Mouse (Mus musculus): ENCODE measurements around the gene Zfp329. TPM values are rescaled to one million over a fixed set of nuclear protein-coding genes. Genes with fewer than 3 reads are reported as not detected.

Zfp329 gene
- polyA plus RNA-seq (2014; fragmentation: Nextera tagmentation; extraction: Ambion mirVana) = 12.4 and 13.4 TPM in 2 replicates

GRCm38 (mm10) chr7:12818521-12819295, at the start of gene Zfp329:
Gene Zfp329, minus strand, starts transcription at chr7:12818858.
- 0 out of 2 replicates have a peak, but pooled peaks cover 2% of the 10 kb centered on the region for H3K4me1 ChIP-seq (ENCODE audit: control insufficient read depth, insufficient read depth, low read length)
- H3K36me3 ChIP-seq (ENCODE audit: control insufficient read depth, insufficient read depth, low read length) = peaks cover 10% of the 10 kb centered on the region
- H3K27me3 ChIP-seq (ENCODE audit: control insufficient read depth, insufficient read depth, low read length) = no peaks in the 10 kb centered on the region
- WGBS (ENCODE audit: insufficient replicate concordance) = under 1% methylated on average over 40 of the region's 40 CpGs
- peak; percentile 88 for ATAC-seq (replicated peaks; ENCODE audit: insufficient number of reproducible peaks, low FRiP score, low TSS enrichment)
- H3K9me3 ChIP-seq (replicated peaks; ENCODE audit: control insufficient read depth, low read length) = peaks cover 12% of the 10 kb centered on the region
- peak within 1 kb of the TSS; percentile 68 for H3K4me3 ChIP-seq (ENCODE audit: low read depth, low read length)
- H3K9ac ChIP-seq (ENCODE audit: low read depth, low read length) = peak within 1 kb of the TSS; percentile 84
- peak within 1 kb of the TSS; percentile 18 for H3K27ac ChIP-seq (ENCODE audit: low read depth, low read length)
- peak within 1 kb of the TSS; percentile 72 for H3K4me2 ChIP-seq

GRCm38 (mm10) chr7:12835779-12836178, 17.1 kb upstream of the Zfp329 start:
- no peak for ATAC-seq (replicated peaks; ENCODE audit: insufficient number of reproducible peaks, low FRiP score, low TSS enrichment)
- peak overlapping the region; percentile 75 for H3K4me3 ChIP-seq (ENCODE audit: low read depth, low read length)

GRCm38 (mm10) chr7:12835193-12835671, 16.6 kb upstream of the Zfp329 start:
- H3K4me2 ChIP-seq = peak overlapping the region; percentile 74
- peak; percentile 31; the same call in 1 of the 2 replicates for ATAC-seq (replicated peaks; ENCODE audit: insufficient number of reproducible peaks, low FRiP score, low TSS enrichment)

More at GRCm38 (mm10) chr7:12835779-12836178, 17.1 kb upstream of the Zfp329 start:
- Histone ChIP-seq H3K9ac (ENCODE audit: low read depth, low read length) (no peak overlapping the region), H3K36me3 (ENCODE audit: control insufficient read depth, insufficient read depth, low read length) (peaks cover 38% of the 10 kb centered on the region), H3K9me3 (replicated peaks; ENCODE audit: control insufficient read depth, low read length) (peaks cover 31% of the 10 kb centered on the region), H3K27me3 (ENCODE audit: control insufficient read depth, insufficient read depth, low read length) (no peaks in the 10 kb centered on the region), H3K4me1 (ENCODE audit: control insufficient read depth, insufficient read depth, low read length) (no peaks in the 10 kb centered on the region), H3K4me2 (peak overlapping the region; percentile 74), H3K27ac (ENCODE audit: low read depth, low read length) (no peak overlapping the region)
- 91% methylated on average over 4 of the region's 4 CpGs for WGBS (ENCODE audit: insufficient replicate concordance)

GRCm38 (mm10) chr7:12834162-12835120, 15.8 kb upstream of the Zfp329 start, which contains the start of gene Zfp110:
Gene Zfp110, plus strand, starts transcription at chr7:12834761.
- peak within 1 kb of the TSS; percentile 62 for H3K27ac ChIP-seq (ENCODE audit: low read depth, low read length)
- peaks cover 26% of the 10 kb centered on the region for H3K9me3 ChIP-seq (replicated peaks; ENCODE audit: control insufficient read depth, low read length)
- H3K4me2 ChIP-seq = peak within 1 kb of the TSS; percentile 74
- H3K4me3 ChIP-seq (ENCODE audit: low read depth, low read length) = peak within 1 kb of the TSS; percentile 75
- H3K27me3 ChIP-seq (ENCODE audit: control insufficient read depth, insufficient read depth, low read length) = no peaks in the 10 kb centered on the region
- ATAC-seq (replicated peaks; ENCODE audit: insufficient number of reproducible peaks, low FRiP score, low TSS enrichment) = peak; percentile 97
- peaks cover 27% of the 10 kb centered on the region for H3K36me3 ChIP-seq (ENCODE audit: control insufficient read depth, insufficient read depth, low read length)
- H3K9ac ChIP-seq (ENCODE audit: low read depth, low read length) = peak within 1 kb of the TSS; percentile 88
- 3% methylated on average over 47 of the region's 47 CpGs for WGBS (ENCODE audit: insufficient replicate concordance)
- no peaks in the 10 kb centered on the region for H3K4me1 ChIP-seq (ENCODE audit: control insufficient read depth, insufficient read depth, low read length)

More at GRCm38 (mm10) chr7:12835193-12835671, 16.6 kb upstream of the Zfp329 start:
- Histone ChIP-seq H3K4me1 (ENCODE audit: control insufficient read depth, insufficient read depth, low read length) (no peaks in the 10 kb centered on the region), H3K4me3 (ENCODE audit: low read depth, low read length) (peak overlapping the region; percentile 75), H3K27me3 (ENCODE audit: control insufficient read depth, insufficient read depth, low read length) (no peaks in the 10 kb centered on the region), H3K36me3 (ENCODE audit: control insufficient read depth, insufficient read depth, low read length) (peaks cover 33% of the 10 kb centered on the region), H3K9me3 (replicated peaks; ENCODE audit: control insufficient read depth, low read length) (peaks cover 29% of the 10 kb centered on the region), H3K9ac (ENCODE audit: low read depth, low read length) (peak overlapping the region; percentile 88), H3K27ac (ENCODE audit: low read depth, low read length) (peak overlapping the region; percentile 62; the same call in 1 of the 2 replicates)
- WGBS (ENCODE audit: insufficient replicate concordance) = 39% methylated on average over 13 of the region's 13 CpGs

- no peak overlapping the region for H3K4me2 ChIP-seq
- peaks cover 17% of the 10 kb centered on the region for H3K9me3 ChIP-seq (replicated peaks; ENCODE audit: control insufficient read depth, low read length)
- no peak overlapping the region for H3K4me3 ChIP-seq (ENCODE audit: low read depth, low read length)
- H3K36me3 ChIP-seq (ENCODE audit: control insufficient read depth, insufficient read depth, low read length) = peaks cover 22% of the 10 kb centered on the region
- ATAC-seq (replicated peaks; ENCODE audit: insufficient number of reproducible peaks, low FRiP score, low TSS enrichment) = no peak
- 0 out of 2 replicates have a peak, but pooled peaks cover 2% of the 10 kb centered on the region for H3K4me1 ChIP-seq (ENCODE audit: control insufficient read depth, insufficient read depth, low read length)
- H3K27ac ChIP-seq (ENCODE audit: low read depth, low read length) = no peak overlapping the region
- WGBS (ENCODE audit: insufficient replicate concordance) = 99% methylated on average over 8 of the region's 8 CpGs
- no peak overlapping the region for H3K9ac ChIP-seq (ENCODE audit: low read depth, low read length)
- no peaks in the 10 kb centered on the region for H3K27me3 ChIP-seq (ENCODE audit: control insufficient read depth, insufficient read depth, low read length)
These were observed 3.1 kb downstream of the Zfp329 start for GRCm38 (mm10) chr7:12815566-12815965.

GRCm38 (mm10) chr7:12803727-12804071, 15.0 kb downstream of the Zfp329 start:
- 2% methylated on average over 16 of the region's 16 CpGs for WGBS (ENCODE audit: insufficient replicate concordance)
- no peak; the same call in 1 of the 2 replicates for ATAC-seq (replicated peaks; ENCODE audit: insufficient number of reproducible peaks, low FRiP score, low TSS enrichment)
- Histone ChIP-seq H3K36me3 (ENCODE audit: control insufficient read depth, insufficient read depth, low read length) (peaks cover 17% of the 10 kb centered on the region), H3K4me3 (ENCODE audit: low read depth, low read length) (peak overlapping the region; percentile 56), H3K9me3 (replicated peaks; ENCODE audit: control insufficient read depth, low read length) (no peaks in the 10 kb centered on the region; the same call in 1 of the 2 replicates), H3K27me3 (ENCODE audit: control insufficient read depth, insufficient read depth, low read length) (no peaks in the 10 kb centered on the region), H3K9ac (ENCODE audit: low read depth, low read length) (peak overlapping the region; percentile 67), H3K27ac (ENCODE audit: low read depth, low read length) (peak overlapping the region; percentile 73), H3K4me1 (ENCODE audit: control insufficient read depth, insufficient read depth, low read length) (no peaks in the 10 kb centered on the region), H3K4me2 (peak overlapping the region; percentile 93)

GRCm38 (mm10) chr7:12802866-12803726, 15.6 kb downstream of the Zfp329 start, which contains the start of gene Zscan18:
Gene Zscan18, minus strand, starts transcription at chr7:12803635.
- Histone ChIP-seq H3K36me3 (ENCODE audit: control insufficient read depth, insufficient read depth, low read length) (peaks cover 15% of the 10 kb centered on the region), H3K4me3 (ENCODE audit: low read depth, low read length) (peak within 1 kb of the TSS; percentile 56), H3K27ac (ENCODE audit: low read depth, low read length) (peak within 1 kb of the TSS; percentile 73), H3K9ac (ENCODE audit: low read depth, low read length) (peak within 1 kb of the TSS; percentile 67), H3K9me3 (replicated peaks; ENCODE audit: control insufficient read depth, low read length) (0 out of 2 replicates have a peak, but pooled peaks cover 2% of the 10 kb centered on the region), H3K27me3 (ENCODE audit: control insufficient read depth, insufficient read depth, low read length) (no peaks in the 10 kb centered on the region), H3K4me1 (ENCODE audit: control insufficient read depth, insufficient read depth, low read length) (no peaks in the 10 kb centered on the region), H3K4me2 (peak within 1 kb of the TSS; percentile 93)
- peak; percentile 93 for ATAC-seq (replicated peaks; ENCODE audit: insufficient number of reproducible peaks, low FRiP score, low TSS enrichment)
- WGBS (ENCODE audit: insufficient replicate concordance) = 7% methylated on average over 31 of the region's 31 CpGs
